Mouse (Mus musculus) CH12.LX (cell line): Measurements from ENCODE around the gene Tollip.

Experiments
- BHLHE40 ChIP-seq: IDR thresholded peaks from 2 replicates; pipeline ENCODE4 v1.6.1; 2011; ENCODE audit warnings: mild to moderate bottlenecking, low read depth, low read length, improper control_type of control experiment
- CTCF ChIP-seq, 2 experiments: IDR thresholded peaks in 1 of 2; conservative IDR thresholded peaks in 1 of 2; 2 replicates each; pipeline ENCODE4 v1.5.1; 2011 to 2012; ENCODE audit warnings: low read depth in 2 of 2, low read length in 2 of 2, improper control_type of control experiment in 1 of 2, inconsistent platforms in 1 of 2, mild to moderate bottlenecking in 1 of 2, moderate library complexity in 1 of 2
- ELF1 ChIP-seq: IDR thresholded peaks from 2 replicates; pipeline ENCODE4 v1.6.1; 2014; ENCODE audit warnings: low read depth, mild to moderate bottlenecking, inconsistent platforms, low read length, improper control_type of control experiment

GRCm38 (mm10) chr7:141945927-141946326 lies 27.6 kb upstream of the Tollip start:
- no peak for TF ChIP-seq BHLHE40
- TF ChIP-seq ELF1, result no peak
- no peak for TF ChIP-seq CTCF (conservative IDR thresholded peaks at IDR 0.05 in 1 of 2, IDR thresholded peaks at IDR 0.05 in 1 of 2; ENCODE audit: low read depth in 2 of 2, low read length in 2 of 2)
